Mouse (Mus musculus) heart, embryonic 16.5 days (tissue): ENCODE measurements at regions not wholly inside any gene's neighbourhood (a gene's known extent, or its start where the extent isn't known, plus 50 kb on each side); places are given as distances from the start of the nearest gene placed in this dataset.

Source experiments
- ATAC-seq: fragments of 200-750 bp; cut with Nextera tagmentation; replicated peaks from 2 replicates; pipeline ENCODE4 v1.8.0; 2017; ENCODE audit warnings: moderate number of reproducible peaks; ENCODE audit not compliant: insufficient read depth, low FRiP score; ENCODE audit errors: extremely low read depth
- H3K27ac ChIP-seq: fragments of 300-500 bp; sonication (generic); 2 replicates; pipeline ENCODE4 v1.5.1; 2014; ENCODE audit warnings: mild to moderate bottlenecking, low read length, control low read depth, moderate library complexity
- H3K27me3 ChIP-seq: fragments of 300-500 bp; sonication (generic); 2 replicates; pipeline ENCODE4 v1.6.1; 2014; ENCODE audit warnings: low read length, mixed read lengths; ENCODE audit not compliant: control insufficient read depth, insufficient read depth
- H3K36me3 ChIP-seq: fragments of 300-500 bp; sonication (generic); 2 replicates; pipeline ENCODE4 v1.6.1; 2014; ENCODE audit not compliant: control insufficient read depth, insufficient read depth
- H3K4me1 ChIP-seq: fragments of 300-500 bp; sonication (generic); 2 replicates; pipeline ENCODE4 v1.6.1; 2014; ENCODE audit warnings: low read length, mixed read lengths; ENCODE audit not compliant: control insufficient read depth, insufficient read depth
- H3K4me2 ChIP-seq: fragments of 300-500 bp; sonication (generic); 2 replicates; pipeline ENCODE4 v1.6.1; 2014; ENCODE audit warnings: low read depth, mild to moderate bottlenecking, control low read depth, low read length
- H3K4me3 ChIP-seq: fragments of 300-500 bp; sonication (generic); 2 replicates; pipeline ENCODE4 v1.5.1; 2014; ENCODE audit warnings: mild to moderate bottlenecking, control low read depth, low read length
- H3K9ac ChIP-seq: fragments of 300-500 bp; sonication (generic); 2 replicates; pipeline ENCODE4 v1.6.1; 2014; ENCODE audit warnings: low read length, control low read depth
- H3K9me3 ChIP-seq: fragments of 300-500 bp; sonication (generic); replicated peaks from 2 replicates; pipeline ENCODE4 v1.6.1; 2016; ENCODE audit warnings: low read length; ENCODE audit not compliant: control insufficient read depth
- WGBS: fragments of 180-500 bp; shearing (Covaris S2); extraction: QIAGEN DNeasy Blood & Tissue Kit; methylation state at CpG from one replicate; pipeline ENCODE4 v1.1.7; 2014; 5-methylcytosine and 5-hydroxymethylcytosine counted together

GRCm38 (mm10) chr14:105999801-106000200 lies 103.2 kb upstream of the Spry2 start:
- no peak overlapping the region for H3K9ac ChIP-seq
- no peaks in the 10 kb centered on the region for H3K27me3 ChIP-seq
- no peak overlapping the region for H3K4me2 ChIP-seq
- no peaks in the 10 kb centered on the region for H3K9me3 ChIP-seq
- H3K4me3 ChIP-seq, result no peak overlapping the region
- 65% methylated on average over 6 of the region's 6 CpGs for WGBS
- no peaks in the 10 kb centered on the region for H3K4me1 ChIP-seq
- no peaks in the 10 kb centered on the region for H3K36me3 ChIP-seq
- ATAC-seq, result no peak; the same call in 1 of the 2 replicates
- no peak overlapping the region for H3K27ac ChIP-seq

- Histone ChIP-seq H3K9me3 (no peaks in the 10 kb centered on the region; the same call in 1 of the 2 replicates), H3K36me3 (no peaks in the 10 kb centered on the region), H3K4me1 (no peaks in the 10 kb centered on the region), H3K9ac (no peak overlapping the region), H3K27me3 (no peaks in the 10 kb centered on the region), H3K4me3 (no peak overlapping the region), H3K4me2 (no peak overlapping the region), H3K27ac (no peak overlapping the region)
- no peak for ATAC-seq
- 75% methylated on average over 2 of the region's 2 CpGs for WGBS
Measured at GRCm38 (mm10) chr14:106007769-106008168, 98.2 kb upstream of the Trim52 start.

- no peak overlapping the region for H3K4me3 ChIP-seq
- WGBS, result 77% methylated on average over 3 of the region's 3 CpGs
- no peaks in the 10 kb centered on the region for H3K27me3 ChIP-seq
- H3K27ac ChIP-seq, result no peak overlapping the region
- H3K36me3 ChIP-seq, result no peaks in the 10 kb centered on the region
- H3K9me3 ChIP-seq, result no peaks in the 10 kb centered on the region; the same call in 1 of the 2 replicates
- H3K4me1 ChIP-seq, result no peaks in the 10 kb centered on the region
- no peak for ATAC-seq
- no peak overlapping the region for H3K4me2 ChIP-seq
- H3K9ac ChIP-seq, result no peak overlapping the region
Measured at GRCm38 (mm10) chr14:106008951-106009350, 97.0 kb upstream of the Trim52 start.

- no peaks in the 10 kb centered on the region for H3K27me3 ChIP-seq
- ATAC-seq, result no peak
- no peak overlapping the region for H3K9ac ChIP-seq
- no peaks in the 10 kb centered on the region for H3K36me3 ChIP-seq
- H3K4me2 ChIP-seq, result no peak overlapping the region
- WGBS, result 75% methylated on average over 6 of the region's 6 CpGs
- H3K4me3 ChIP-seq, result no peak overlapping the region
- no peaks in the 10 kb centered on the region for H3K4me1 ChIP-seq
- H3K9me3 ChIP-seq, result no peaks in the 10 kb centered on the region; the same call in 1 of the 2 replicates
- no peak overlapping the region for H3K27ac ChIP-seq
Measured at GRCm38 (mm10) chr14:106010961-106011360, 95.0 kb upstream of the Trim52 start.

GRCm38 (mm10) chr14:106011991-106012427 lies 94.0 kb upstream of the Trim52 start:
- Histone ChIP-seq H3K4me1 (no peaks in the 10 kb centered on the region), H3K4me2 (no peak overlapping the region), H3K4me3 (no peak overlapping the region), H3K36me3 (no peaks in the 10 kb centered on the region), H3K27ac (0 out of 2 replicates have a peak overlapping the region, but pooled peaks have one; percentile 30), H3K9me3 (no peaks in the 10 kb centered on the region; the same call in 1 of the 2 replicates), H3K27me3 (no peaks in the 10 kb centered on the region), H3K9ac (no peak overlapping the region)
- ATAC-seq, result peak; percentile 52; the same call in 1 of the 2 replicates
- 50% methylated on average over 6 of the region's 6 CpGs for WGBS

GRCm38 (mm10) chr14:106022806-106023205 lies 83.2 kb upstream of the Trim52 start:
- H3K9ac ChIP-seq, result no peak overlapping the region
- no peak for ATAC-seq
- no peaks in the 10 kb centered on the region for H3K27me3 ChIP-seq
- no peaks in the 10 kb centered on the region for H3K4me1 ChIP-seq
- H3K4me3 ChIP-seq, result no peak overlapping the region
- H3K4me2 ChIP-seq, result no peak overlapping the region
- no peaks in the 10 kb centered on the region for H3K36me3 ChIP-seq
- no peaks in the 10 kb centered on the region for H3K9me3 ChIP-seq
- 85% methylated on average over 7 of the region's 7 CpGs for WGBS
- no peak overlapping the region for H3K27ac ChIP-seq

GRCm38 (mm10) chr14:106026815-106027214 lies 79.2 kb upstream of the Trim52 start:
- Histone ChIP-seq H3K4me2 (no peak overlapping the region), H3K36me3 (no peaks in the 10 kb centered on the region), H3K27ac (no peak overlapping the region), H3K4me3 (no peak overlapping the region), H3K9ac (no peak overlapping the region), H3K27me3 (no peaks in the 10 kb centered on the region), H3K4me1 (no peaks in the 10 kb centered on the region), H3K9me3 (peaks cover 6% of the 10 kb centered on the region; the same call in 1 of the 2 replicates)
- no peak for ATAC-seq
- 55% methylated on average over 4 of the region's 4 CpGs for WGBS

GRCm38 (mm10) chr14:106027686-106028085 lies 78.3 kb upstream of the Trim52 start:
- no peak overlapping the region for H3K4me2 ChIP-seq
- H3K36me3 ChIP-seq, result no peaks in the 10 kb centered on the region
- H3K9me3 ChIP-seq, result peaks cover 6% of the 10 kb centered on the region; the same call in 1 of the 2 replicates
- 74% methylated on average over 5 of the region's 5 CpGs for WGBS
- no peak overlapping the region for H3K9ac ChIP-seq
- no peak for ATAC-seq
- no peak overlapping the region for H3K27ac ChIP-seq
- H3K4me3 ChIP-seq, result no peak overlapping the region
- no peaks in the 10 kb centered on the region for H3K4me1 ChIP-seq
- H3K27me3 ChIP-seq, result no peaks in the 10 kb centered on the region

GRCm38 (mm10) chr14:106031094-106031493 lies 74.9 kb upstream of the Trim52 start:
- H3K27me3 ChIP-seq, result no peaks in the 10 kb centered on the region
- 93% methylated on average over 1 of the region's 1 CpGs for WGBS
- H3K9ac ChIP-seq, result no peak overlapping the region
- H3K36me3 ChIP-seq, result no peaks in the 10 kb centered on the region
- peaks cover 6% of the 10 kb centered on the region; the same call in 1 of the 2 replicates for H3K9me3 ChIP-seq
- H3K4me1 ChIP-seq, result no peaks in the 10 kb centered on the region
- H3K4me3 ChIP-seq, result no peak overlapping the region
- no peak overlapping the region for H3K4me2 ChIP-seq
- ATAC-seq, result no peak
- H3K27ac ChIP-seq, result no peak overlapping the region
